Mouse (Mus musculus) natural killer cell, adult 2 months (primary cell): ENCODE data around the gene 6820408C15Rik.
"Not testable (repeated sequence)": the region's sequence is repeated elsewhere in the genome, so short reads cannot be mapped to it uniquely, and the experiment has no call there.

Experiments
- DNase-seq, 2 experiments: peaks; one replicate each; pipeline ENCODE4 v3.0.0; 2022; ENCODE audit warnings: low spot score in 2 of 2

The 6820408C15Rik gene

DNA sequence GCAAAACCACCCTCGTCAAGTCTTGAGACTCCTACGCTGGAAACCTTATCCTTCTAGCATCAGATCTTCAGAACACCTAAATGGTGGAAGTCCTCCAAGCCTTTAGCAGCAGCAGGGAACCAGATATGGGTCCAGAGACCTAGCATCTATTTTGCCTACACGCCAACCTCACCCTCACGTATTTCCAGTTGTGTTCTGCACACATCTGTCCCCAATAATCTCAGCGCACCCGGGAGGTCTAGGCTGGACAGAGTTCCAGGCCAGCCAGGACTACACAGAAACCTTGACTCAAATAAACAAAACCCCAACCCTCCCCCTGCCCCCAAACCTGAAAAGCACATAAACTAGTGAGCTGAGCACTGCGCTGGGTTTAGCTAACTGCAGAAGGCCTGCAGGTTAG, 3.9 kb upstream of the 6820408C15Rik start:
- no peak for DNase-seq

DNA sequence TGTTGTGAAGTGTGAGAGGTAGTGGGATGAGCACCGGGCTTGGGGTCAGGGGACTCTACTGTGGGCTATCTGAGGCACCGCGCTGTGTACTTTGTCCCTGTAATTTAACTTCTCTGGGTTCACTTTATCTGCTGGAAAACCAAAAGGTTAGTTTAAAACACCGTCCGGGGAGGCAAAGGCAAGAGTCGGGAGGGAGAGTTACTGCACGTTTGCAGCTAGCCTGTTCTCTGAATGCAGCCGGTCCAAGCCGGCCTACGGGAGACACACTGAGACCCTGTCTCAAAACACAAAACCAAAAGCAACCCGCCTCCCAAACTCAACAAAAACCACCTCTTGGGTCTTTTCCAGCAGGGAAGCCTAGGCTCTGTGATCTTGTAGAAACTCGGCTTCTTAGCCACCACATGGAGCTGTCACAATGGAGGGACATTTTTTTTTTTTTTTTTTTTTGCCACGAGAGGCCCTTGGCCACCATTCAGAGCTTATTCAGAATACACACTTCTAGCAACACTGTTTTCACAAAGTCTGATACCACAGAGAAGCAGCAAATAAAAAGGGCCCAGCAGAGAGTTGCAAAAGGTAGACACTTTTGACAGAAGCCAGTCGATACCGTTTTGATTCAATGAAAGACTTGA, 2.7 kb upstream of the 6820408C15Rik start:
- no peak for DNase-seq

DNA sequence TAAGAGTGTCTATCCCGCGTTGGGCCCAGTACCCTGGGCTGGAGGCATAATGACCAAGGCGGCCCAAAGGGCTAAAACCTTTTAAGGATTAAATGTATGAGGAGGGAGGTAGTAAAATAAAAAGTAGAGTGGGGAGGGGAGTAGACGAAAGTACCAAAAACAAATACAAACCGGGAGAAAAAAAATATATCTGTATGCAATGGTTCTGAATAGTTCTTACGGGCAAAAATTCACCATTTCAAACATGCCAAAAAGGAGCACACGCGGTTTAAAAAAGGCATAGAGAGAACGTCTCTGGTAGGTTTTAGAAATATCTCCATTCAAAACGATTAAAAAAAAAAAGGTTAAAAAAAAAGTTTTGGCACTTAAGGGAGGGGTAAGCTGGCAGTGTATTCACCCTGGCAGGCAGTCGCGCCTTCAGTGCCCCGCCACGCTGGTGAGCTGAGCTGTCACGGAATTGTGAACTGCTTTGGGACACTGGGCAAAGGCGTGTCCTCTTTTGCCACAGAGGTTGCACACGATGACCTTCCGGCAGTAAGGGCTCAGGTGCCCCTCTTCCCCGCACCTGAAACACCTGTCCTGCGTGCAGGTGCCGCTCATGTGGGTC, 2.1 kb upstream of the 6820408C15Rik start:
- DNase-seq = no peak

DNA sequence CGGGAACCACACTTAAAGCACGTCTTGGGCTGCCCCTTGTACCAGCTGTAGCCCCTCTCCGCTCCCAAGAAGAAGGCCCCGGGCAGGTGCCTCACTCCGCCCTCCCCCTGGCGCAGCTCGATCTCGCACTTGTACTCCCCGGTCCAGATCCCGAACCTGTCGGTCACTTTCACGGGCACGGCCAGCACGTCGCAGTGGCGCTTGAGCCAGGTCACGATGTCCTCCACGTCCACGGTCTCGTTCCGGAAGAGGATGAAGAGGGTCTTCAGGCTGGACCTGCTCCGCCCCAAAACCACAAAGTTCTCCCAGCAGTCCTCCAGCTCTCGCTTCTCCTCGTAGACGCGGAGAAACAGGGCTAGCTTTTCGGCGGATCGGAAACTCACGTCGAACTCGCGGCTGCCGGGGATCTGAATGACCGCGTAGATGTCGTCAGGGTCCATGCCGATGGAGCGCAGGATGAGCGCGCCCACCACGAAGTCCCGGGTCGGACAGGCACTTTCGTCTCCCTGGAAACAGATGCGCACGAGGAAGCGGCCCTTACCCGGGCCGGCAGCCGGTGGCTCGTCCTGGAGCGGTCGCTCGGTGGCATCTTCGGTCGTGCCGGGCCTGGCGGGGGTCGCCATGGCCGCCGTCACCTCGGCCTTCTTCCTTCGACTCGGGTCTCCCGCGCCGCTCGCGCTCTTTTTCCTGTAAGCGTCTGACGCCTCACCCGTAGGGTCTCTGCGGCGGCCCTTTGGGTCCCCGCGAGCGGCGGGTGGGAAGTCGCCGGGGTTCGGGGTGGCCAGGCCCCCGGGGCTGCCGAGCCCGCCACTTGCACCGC, 1.4 kb upstream of the 6820408C15Rik start:
- DNase-seq = no peak

DNA sequence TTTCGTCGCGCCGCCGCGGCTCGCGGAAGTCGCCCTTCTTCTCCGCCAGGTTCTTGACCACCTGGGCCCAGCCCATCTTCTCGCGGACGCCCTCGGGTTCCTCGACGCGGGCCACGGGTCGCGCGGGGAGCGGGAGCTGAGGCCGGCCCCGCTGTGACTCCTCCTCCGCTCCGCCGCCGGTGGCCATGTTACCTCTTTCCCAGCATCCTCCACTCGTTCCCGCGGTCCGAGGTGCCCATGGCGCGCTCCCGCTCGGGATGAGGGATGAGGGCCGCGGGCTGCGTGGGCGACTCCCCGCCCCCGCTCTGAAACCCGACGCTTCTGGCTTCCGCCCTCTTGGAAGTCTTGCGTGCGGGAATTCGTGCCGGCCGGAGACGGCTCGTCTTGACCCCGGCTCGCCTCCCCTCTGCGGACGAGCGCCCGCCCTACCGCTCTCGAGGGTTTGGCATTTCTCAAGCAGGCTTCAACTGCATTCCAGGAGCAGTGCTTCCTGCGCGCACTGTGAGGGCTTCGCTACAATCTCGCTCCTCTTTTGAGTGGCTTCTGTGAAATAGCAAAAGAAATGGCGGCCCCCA, 709 bp upstream of the 6820408C15Rik start, which contains the start of gene Zcchc3:
TSS of gene Zcchc3 (minus strand) at position 437 of the 575 bp plus-strand sequence.
- DNase-seq = peak in 1 of 2 experiments; percentile 22

DNA sequence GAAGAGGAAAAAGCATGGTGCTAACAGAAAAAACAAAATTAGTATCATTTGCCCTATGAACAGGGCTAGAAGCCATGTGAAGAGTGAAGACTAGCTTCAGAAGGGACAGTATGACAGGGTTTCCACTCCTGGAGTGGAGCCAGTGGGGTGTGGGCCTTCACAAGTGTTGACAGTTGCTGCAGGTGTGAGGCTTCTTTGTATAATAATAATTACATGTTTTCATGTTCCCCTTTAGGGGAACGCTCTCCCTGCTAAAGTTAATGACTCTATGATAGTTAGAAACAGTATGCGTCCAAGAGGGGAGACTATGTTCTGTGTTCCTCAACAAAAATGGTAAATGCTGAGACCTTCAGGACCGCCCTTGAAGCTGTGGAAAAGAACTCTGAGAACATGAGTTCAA, 399 bp downstream of the 6820408C15Rik start:
- DNase-seq = no peak

DNA sequence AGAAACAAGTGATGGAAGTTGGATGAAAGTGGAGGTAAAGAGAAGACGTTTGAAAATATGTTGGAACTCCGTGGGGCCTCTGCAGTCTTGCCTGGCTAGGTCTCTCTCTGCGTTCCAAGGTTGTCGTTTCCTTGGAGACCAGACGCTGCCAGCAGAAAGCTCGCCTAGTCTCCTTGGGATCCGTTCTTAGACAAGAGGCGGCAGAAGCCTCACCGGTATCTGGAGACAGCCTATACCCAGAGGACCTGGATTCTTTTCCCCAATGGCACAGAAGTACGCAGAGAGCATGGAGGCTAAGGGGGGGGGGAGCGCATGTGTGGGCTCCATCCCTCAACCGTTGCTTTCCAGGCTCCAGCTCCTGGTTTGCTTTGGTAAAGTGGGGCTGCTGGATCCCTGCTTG, 12.1 kb downstream of the 6820408C15Rik start:
- DNase-seq = no peak

DNA sequence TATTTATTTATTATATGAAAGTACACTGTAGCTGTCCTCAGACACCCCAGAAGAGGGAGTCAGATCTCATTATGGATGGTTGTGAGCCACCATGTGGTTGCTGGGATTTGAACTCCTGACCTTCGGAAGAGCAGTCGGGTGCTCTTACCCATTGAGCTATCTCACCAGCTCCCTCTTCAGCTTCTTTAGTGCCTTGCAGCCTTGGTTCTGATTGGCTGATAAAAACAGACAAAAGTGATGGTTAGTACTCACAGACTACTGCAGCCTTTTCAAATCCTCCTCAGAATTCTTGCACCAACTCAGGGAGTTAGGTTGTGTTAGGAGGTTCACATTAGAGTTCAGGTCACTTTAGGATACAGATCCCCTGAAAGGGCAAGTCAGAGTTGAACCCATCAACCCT, 13.1 kb downstream of the 6820408C15Rik start:
- not testable (repeated sequence) for DNase-seq

DNA sequence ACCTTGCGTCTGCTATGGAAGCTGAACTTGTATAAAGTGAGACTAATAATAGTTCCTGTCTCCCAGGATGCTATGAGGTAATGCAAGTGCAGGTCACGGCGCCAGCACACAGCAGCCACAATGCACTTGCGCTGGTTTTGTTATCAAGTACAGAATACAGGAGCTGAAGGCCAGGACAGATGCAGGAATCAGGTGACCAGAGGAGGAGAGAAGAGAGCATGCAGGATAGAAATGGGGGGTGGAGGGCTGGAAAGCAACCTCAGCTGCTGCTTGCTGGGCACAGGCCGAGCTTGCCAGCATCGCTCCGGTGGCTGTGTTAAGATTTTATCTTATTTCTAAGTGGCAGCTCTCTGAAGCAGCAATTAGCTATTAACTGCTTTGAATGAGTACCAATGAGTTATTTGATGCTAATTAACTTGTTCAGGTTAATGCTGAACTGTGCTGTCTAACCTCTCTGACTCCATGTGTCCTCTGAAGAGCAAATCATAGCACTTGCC, 21.1 kb downstream of the 6820408C15Rik start:
- DNase-seq = no peak

DNA sequence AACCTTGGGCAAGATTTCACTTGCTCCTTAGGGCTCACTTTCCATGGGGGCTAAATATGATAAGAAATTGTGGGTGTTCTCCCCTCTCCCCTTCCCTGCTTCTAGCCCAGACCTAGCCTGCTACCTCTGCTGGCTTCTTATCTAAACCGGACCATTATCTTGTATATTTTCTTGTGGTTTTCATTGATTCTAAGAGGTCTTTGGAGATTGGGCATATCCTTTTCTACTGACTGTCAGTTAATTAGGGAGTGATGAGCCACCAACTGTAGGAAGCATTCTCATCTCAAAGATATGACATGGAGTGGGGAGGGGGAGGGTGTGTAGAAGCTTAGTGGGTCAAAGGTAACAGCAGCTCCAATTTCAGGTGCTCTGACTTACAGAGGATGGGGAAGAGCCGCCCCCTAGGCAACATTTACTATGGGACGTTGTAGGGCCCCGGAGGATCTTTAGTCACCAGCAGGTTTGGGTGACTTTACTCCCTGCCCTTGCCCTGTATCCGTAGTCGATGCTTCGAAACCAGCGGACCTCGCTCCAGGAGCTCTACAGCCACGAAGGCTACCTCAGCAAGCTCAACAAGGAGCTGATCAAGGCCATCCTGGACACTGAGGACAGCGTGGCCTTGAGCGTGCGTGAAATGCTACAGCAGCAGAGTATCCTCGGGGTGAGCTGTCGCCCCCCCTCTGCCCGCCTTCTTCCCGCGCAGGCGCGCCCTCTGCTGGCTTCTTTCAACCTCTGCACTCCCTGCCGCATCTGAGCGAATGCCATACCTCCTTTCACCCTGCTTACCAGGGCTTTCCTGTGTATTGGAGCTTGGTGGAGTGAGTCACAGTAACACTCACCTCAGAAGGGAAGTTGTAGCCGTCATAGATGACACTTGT, 21.8 kb downstream of the 6820408C15Rik start:
- DNase-seq = peak; percentile 71 to 83

DNA sequence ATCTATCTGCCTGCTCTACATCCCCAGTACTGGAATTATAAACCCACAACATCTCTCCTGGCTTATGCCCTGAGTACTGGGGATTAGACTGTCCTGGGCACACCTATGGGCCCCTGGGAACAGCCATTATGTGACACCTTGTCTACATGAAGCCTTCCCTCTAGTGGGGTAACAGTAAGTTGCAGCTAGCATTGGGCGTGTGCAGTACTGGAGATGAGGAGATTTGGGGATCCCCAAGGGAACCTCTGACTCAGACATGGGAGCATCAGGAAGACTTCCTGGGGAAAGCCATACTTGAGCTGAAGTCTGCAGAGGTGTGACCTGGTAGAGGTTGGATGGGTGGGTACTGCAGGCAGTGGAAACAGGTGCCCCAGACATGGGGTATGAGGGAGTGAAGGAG, 23.6 kb downstream of the 6820408C15Rik start:
- no peak for DNase-seq

DNA sequence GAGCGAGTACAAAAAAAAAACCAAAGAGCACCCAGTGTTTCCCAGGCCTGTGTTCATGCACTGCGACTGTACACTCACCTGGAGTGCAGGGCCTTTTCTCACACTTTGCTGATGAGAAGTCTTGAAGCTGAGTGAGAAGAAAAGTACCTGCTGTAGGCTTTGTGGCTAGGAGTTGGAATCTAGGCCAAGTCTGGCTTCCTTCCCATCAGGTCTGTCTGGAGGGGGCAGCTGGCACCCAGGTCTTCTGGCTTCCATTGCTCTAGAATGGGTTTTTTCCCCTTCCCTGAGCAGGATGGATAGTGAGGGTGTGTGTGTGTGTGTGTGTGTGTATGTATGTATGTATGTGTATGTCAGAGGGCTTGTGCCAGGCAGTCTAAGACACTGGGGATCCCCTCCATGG, 24.4 kb downstream of the 6820408C15Rik start:
- DNase-seq = no peak

DNA sequence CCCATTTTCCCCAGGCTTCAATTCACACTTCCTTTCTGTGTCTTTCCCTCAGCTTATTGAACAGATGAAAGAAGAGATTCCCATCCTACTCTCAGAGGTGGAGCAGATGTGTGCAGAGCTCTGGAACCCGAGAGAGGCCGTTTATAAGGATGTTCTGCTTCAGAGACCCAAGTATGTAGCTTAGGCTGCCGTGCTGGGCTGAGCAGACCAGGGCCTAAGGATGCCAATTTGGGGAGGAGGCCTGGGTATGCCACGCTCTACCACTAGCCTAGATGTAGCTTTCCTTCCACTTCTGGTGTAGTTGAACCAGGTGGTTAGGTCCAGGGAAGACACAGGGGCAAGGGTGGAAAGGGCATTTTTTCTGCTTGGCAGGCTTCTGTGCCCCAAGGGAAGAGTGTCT, 26.9 kb downstream of the 6820408C15Rik start:
- DNase-seq = no peak

DNA sequence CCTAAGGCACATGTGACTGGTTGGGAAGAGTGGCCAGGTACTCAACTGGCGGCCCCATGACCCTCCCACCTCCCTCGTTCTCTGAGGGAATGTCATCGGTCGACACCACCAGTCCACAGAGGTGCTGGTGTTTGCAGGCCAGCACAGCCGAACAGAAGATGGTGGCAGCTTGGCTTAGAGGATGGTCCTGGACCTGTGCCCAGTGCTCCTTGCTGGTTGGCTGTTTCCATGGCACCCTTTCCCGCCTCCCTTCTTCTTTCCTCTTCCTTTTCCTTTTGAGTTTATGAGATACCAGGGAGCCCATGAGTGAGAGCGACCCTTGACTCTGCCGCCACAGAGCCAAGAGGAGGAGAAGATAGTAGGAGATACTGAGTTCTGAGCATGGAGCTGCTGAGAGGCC, 27.9 kb downstream of the 6820408C15Rik start:
- DNase-seq = no peak

DNA sequence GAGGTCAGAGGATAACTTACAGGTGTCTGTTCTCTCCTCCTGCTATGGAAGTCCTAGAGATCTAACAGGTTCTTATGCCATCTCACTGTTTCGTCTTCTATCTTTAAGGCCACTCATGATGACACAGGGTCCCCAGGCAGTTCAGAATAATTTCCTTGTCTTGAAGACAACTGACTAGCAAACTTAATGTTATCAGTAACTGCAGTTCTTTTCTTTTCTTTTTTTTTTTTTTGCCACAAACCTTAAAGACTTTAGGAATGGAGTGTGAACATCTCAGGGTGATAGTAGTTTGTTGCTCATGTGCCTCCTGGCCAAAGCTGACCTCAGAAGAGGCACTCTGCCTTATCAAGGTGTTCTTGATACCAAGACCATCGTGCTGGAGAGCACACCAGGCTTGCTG, 31.3 kb downstream of the 6820408C15Rik start:
- no peak for DNase-seq

DNA sequence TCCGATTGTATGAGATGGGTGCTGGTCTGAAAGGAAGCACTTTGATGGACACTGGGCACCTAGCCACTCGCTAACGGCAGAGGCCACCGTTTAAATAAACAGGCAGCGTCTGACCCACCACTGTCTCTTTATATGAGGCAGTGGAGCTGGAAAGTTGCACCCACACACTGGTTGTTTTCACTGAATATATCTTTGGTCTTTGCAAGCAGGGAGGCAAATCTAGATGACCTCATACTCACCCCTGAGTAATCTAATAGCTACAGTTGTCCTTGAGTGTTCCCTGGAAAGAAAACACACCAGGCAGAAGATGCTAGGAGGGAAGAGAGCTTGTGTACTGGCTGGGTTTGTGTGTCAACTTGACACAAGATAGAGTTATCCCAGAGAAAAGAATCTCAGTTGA, 32.1 kb downstream of the 6820408C15Rik start:
- no peak for DNase-seq

DNA sequence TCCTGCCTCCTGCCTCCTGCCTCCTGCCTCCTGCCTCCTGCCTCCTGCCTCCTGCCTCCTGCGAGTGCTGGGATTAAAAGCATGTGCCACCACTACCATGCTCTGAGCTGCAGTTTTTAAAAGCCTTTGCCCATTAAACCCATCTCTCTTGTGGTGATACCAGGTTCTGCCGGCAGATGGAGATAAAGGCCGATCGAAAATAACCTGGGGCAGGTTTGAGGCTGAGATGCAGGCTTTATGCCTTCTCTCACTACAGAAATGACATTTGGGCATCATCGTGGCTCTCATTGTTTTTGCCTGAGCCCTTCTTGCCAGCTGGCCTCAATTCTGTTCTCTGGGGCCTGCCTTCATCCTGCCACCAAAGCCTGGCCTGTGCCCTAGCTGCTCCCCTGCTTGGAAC, 34.9 kb downstream of the 6820408C15Rik start:
- DNase-seq = peak in 1 of 2 experiments; percentile 20

DNA sequence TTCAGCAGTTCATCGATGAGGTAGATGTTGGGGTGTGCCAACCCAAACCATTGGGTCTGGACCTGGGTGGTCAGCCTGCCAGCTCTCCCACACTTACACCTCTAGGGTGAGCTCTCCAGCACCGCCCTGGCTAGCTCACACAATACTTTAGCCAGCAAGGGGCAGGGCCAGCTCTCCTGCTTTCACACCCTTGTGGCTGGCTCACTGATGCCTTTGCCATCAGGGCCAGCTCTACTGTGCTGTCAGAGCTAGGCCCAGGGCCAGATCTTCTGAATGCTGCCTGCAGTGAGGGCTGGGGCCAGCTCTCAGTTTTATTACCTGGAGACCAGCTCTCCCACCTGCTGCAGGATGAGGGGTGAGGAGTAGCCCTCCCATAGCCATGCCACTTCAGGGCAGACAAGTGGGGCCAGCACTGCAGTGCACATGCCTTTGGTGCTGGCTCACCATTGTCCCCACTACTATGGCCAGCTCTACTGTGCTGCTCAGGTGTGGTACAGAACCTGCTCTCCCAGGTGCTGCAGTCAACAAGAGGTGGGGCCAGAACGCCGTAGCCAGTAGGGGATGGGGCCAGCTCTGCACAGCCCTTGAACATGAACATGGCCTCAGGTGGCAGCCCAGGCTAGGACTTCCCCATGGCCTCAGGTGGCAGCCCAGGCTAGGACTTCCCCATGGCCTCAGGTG, 36.9 kb downstream of the 6820408C15Rik start:
- no peak for DNase-seq

DNA sequence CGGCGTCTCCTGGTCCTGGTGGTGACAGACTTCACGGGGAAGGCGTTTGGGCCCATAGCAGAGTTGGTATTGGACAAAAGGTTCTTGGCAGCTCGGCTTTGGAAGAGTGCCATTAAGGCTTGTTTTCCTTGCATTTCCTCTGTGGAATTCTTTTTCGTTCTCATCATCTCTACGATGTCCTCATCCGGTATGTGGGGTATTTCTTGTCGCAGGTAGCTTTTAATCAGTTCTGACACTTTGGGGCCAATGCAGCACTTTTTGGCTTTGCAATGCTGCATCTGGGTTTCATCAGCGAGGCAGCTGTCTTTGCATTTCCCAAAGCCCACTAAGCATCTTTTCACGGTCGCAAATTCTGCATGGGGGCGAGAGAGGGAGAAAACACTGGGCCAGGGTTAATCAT, 43.9 kb downstream of the 6820408C15Rik start:
- no peak for DNase-seq

DNA sequence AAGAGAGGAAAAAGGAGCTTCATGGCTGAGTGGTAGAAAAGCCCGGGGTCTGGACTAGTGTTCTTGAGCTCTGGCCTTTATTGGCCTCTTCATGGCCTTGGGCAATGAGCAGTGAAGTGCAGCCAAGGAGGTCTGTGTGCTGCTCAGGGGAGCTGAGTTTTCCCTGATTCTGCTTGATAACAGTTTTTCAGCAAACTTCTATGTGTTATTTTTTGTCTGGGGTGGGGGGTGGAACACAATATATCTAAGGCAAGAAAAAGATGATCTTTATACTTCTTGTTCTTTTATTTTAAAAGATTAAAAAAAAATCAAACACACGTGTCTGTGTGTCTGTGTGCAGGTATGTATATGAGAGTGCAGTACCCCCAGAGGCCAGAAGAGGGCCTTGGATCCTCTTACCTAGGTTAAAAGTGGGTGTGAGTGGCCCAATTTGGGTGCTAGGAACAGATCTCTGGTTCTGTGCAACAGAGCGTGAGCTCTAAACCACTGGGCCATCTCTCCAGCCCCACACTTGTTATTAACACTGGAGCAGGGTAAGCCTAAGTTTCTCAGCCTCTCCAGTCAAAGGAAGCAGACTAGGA, 49.3 kb downstream of the 6820408C15Rik start, which contains the start of gene Defb23:
TSS of gene Defb23 (minus strand) at position 51 of the 581 bp plus-strand sequence.
- DNase-seq = no peak
